Mouse (Mus musculus): Measurements from ENCODE around the gene Trpv5. TPM values are rescaled to one million over a fixed set of nuclear protein-coding genes. Genes with fewer than 3 reads are reported as not detected.

Trpv5 gene
- not detected in 2 replicates for polyA plus RNA-seq (2016; fragmentation: Nextera tagmentation; extraction: Ambion mirVana)

- H3K27me3 ChIP-seq = no peaks in the 10 kb centered on the region
- WGBS = 57% methylated on average over 1 of the region's 1 CpGs
- no peak for ATAC-seq (ENCODE audit: insufficient number of reproducible peaks, insufficient read depth, low FRiP score, low TSS enrichment, low read depth)
- H3K4me2 ChIP-seq = no peak within 1 kb of the TSS
- H3K27ac ChIP-seq = no peak within 1 kb of the TSS
- H3K36me3 ChIP-seq = no peaks in the 10 kb centered on the region
- no peak within 1 kb of the TSS for H3K4me3 ChIP-seq (replicated peaks)
- H3K9ac ChIP-seq (replicated peaks) = no peak within 1 kb of the TSS
- no peaks in the 10 kb centered on the region for H3K9me3 ChIP-seq
- no peaks in the 10 kb centered on the region for H3K4me1 ChIP-seq (replicated peaks)
Measured at GRCm38 (mm10) chr6:41680669-41681068, at the start of gene Trpv5. Gene Trpv5 (minus strand): TSS chr6:41680769.

- no peak overlapping the region for H3K4me2 ChIP-seq
- H3K36me3 ChIP-seq = no peaks in the 10 kb centered on the region
- H3K9ac ChIP-seq (replicated peaks) = no peak overlapping the region
- H3K27ac ChIP-seq = no peak overlapping the region
- no peak overlapping the region for H3K4me3 ChIP-seq (replicated peaks)
- ATAC-seq (ENCODE audit: insufficient number of reproducible peaks, insufficient read depth, low FRiP score, low TSS enrichment, low read depth) = no peak
- 68% methylated on average over 1 of the region's 1 CpGs for WGBS
- no peaks in the 10 kb centered on the region for H3K27me3 ChIP-seq
- no peaks in the 10 kb centered on the region for H3K9me3 ChIP-seq
- no peaks in the 10 kb centered on the region for H3K4me1 ChIP-seq (replicated peaks)
Measured at GRCm38 (mm10) chr6:41727989-41728609, 47.5 kb upstream of the Trpv5 start.

- no peaks in the 10 kb centered on the region for H3K9me3 ChIP-seq
- no peak for ATAC-seq (ENCODE audit: insufficient number of reproducible peaks, insufficient read depth, low FRiP score, low TSS enrichment, low read depth)
- no peak overlapping the region for H3K4me2 ChIP-seq
- no peak overlapping the region for H3K27ac ChIP-seq
- WGBS = 83% methylated on average over 2 of the region's 2 CpGs
- no peak overlapping the region for H3K4me3 ChIP-seq (replicated peaks)
- H3K9ac ChIP-seq (replicated peaks) = no peak overlapping the region
- H3K36me3 ChIP-seq = no peaks in the 10 kb centered on the region
- H3K4me1 ChIP-seq (replicated peaks) = no peaks in the 10 kb centered on the region
- no peaks in the 10 kb centered on the region for H3K27me3 ChIP-seq
Measured at GRCm38 (mm10) chr6:41721430-41721829, 40.9 kb upstream of the Trpv5 start.

- H3K4me1 ChIP-seq (replicated peaks) = no peaks in the 10 kb centered on the region
- H3K27ac ChIP-seq = no peak overlapping the region
- H3K4me2 ChIP-seq = no peak overlapping the region
- 77% methylated on average over 1 of the region's 1 CpGs for WGBS
- H3K9me3 ChIP-seq = no peaks in the 10 kb centered on the region
- no peak overlapping the region for H3K9ac ChIP-seq (replicated peaks)
- no peaks in the 10 kb centered on the region for H3K27me3 ChIP-seq
- no peak for ATAC-seq (ENCODE audit: insufficient number of reproducible peaks, insufficient read depth, low FRiP score, low TSS enrichment, low read depth)
- H3K36me3 ChIP-seq = no peaks in the 10 kb centered on the region
- no peak overlapping the region for H3K4me3 ChIP-seq (replicated peaks)
Measured at GRCm38 (mm10) chr6:41710281-41710680, 29.7 kb upstream of the Trpv5 start.

- no peak for ATAC-seq (ENCODE audit: insufficient number of reproducible peaks, insufficient read depth, low FRiP score, low TSS enrichment, low read depth)
- Histone ChIP-seq H3K27me3 (no peaks in the 10 kb centered on the region), H3K36me3 (no peaks in the 10 kb centered on the region), H3K4me2 (no peak overlapping the region), H3K4me3 (replicated peaks) (no peak overlapping the region), H3K9me3 (no peaks in the 10 kb centered on the region), H3K27ac (no peak overlapping the region), H3K9ac (replicated peaks) (no peak overlapping the region), H3K4me1 (replicated peaks) (no peaks in the 10 kb centered on the region)
- WGBS = 89% methylated on average over 7 of the region's 7 CpGs
Measured at GRCm38 (mm10) chr6:41706275-41706674, 25.7 kb upstream of the Trpv5 start.

GRCm38 (mm10) chr6:41704123-41704522, 23.6 kb upstream of the Trpv5 start, which contains the start of gene Kel:
Gene Kel (minus strand): TSS chr6:41704339.
- Histone ChIP-seq H3K4me1 (replicated peaks) (no peaks in the 10 kb centered on the region), H3K4me3 (replicated peaks) (no peak within 1 kb of the TSS), H3K9ac (replicated peaks) (no peak within 1 kb of the TSS), H3K4me2 (no peak within 1 kb of the TSS), H3K9me3 (no peaks in the 10 kb centered on the region), H3K27me3 (no peaks in the 10 kb centered on the region), H3K27ac (no peak within 1 kb of the TSS), H3K36me3 (no peaks in the 10 kb centered on the region)
- WGBS = 41% methylated on average over 1 of the region's 1 CpGs
- no peak for ATAC-seq (ENCODE audit: insufficient number of reproducible peaks, insufficient read depth, low FRiP score, low TSS enrichment, low read depth)

- H3K4me1 ChIP-seq (replicated peaks) = no peaks in the 10 kb centered on the region
- no peak overlapping the region for H3K27ac ChIP-seq
- H3K36me3 ChIP-seq = no peaks in the 10 kb centered on the region
- WGBS = 66% methylated on average over 2 of the region's 2 CpGs
- H3K4me3 ChIP-seq (replicated peaks) = no peak overlapping the region
- ATAC-seq (ENCODE audit: insufficient number of reproducible peaks, insufficient read depth, low FRiP score, low TSS enrichment, low read depth) = no peak
- H3K4me2 ChIP-seq = no peak overlapping the region
- H3K27me3 ChIP-seq = no peaks in the 10 kb centered on the region
- H3K9me3 ChIP-seq = no peaks in the 10 kb centered on the region
- no peak overlapping the region for H3K9ac ChIP-seq (replicated peaks)
Measured at GRCm38 (mm10) chr6:41702928-41703327, 22.4 kb upstream of the Trpv5 start.

- Histone ChIP-seq H3K4me3 (replicated peaks) (no peak overlapping the region), H3K4me2 (no peak overlapping the region), H3K27me3 (no peaks in the 10 kb centered on the region), H3K9ac (replicated peaks) (no peak overlapping the region), H3K27ac (no peak overlapping the region), H3K4me1 (replicated peaks) (no peaks in the 10 kb centered on the region), H3K36me3 (no peaks in the 10 kb centered on the region), H3K9me3 (no peaks in the 10 kb centered on the region)
- ATAC-seq (ENCODE audit: insufficient number of reproducible peaks, insufficient read depth, low FRiP score, low TSS enrichment, low read depth) = no peak
- 79% methylated on average over 1 of the region's 1 CpGs for WGBS
Measured at GRCm38 (mm10) chr6:41701245-41701644, 20.7 kb upstream of the Trpv5 start.

GRCm38 (mm10) chr6:41694407-41694806, 13.8 kb upstream of the Trpv5 start:
- no peak for ATAC-seq (ENCODE audit: insufficient number of reproducible peaks, insufficient read depth, low FRiP score, low TSS enrichment, low read depth)
- H3K9me3 ChIP-seq = no peaks in the 10 kb centered on the region
- no peaks in the 10 kb centered on the region for H3K4me1 ChIP-seq (replicated peaks)
- no peak overlapping the region for H3K9ac ChIP-seq (replicated peaks)
- no peak overlapping the region for H3K27ac ChIP-seq
- no peaks in the 10 kb centered on the region for H3K27me3 ChIP-seq
- no peaks in the 10 kb centered on the region for H3K36me3 ChIP-seq
- 84% methylated on average over 1 of the region's 1 CpGs for WGBS
- no peak overlapping the region for H3K4me3 ChIP-seq (replicated peaks)
- no peak overlapping the region for H3K4me2 ChIP-seq

GRCm38 (mm10) chr6:41692200-41692599, 11.6 kb upstream of the Trpv5 start:
- no peak overlapping the region for H3K27ac ChIP-seq
- H3K9me3 ChIP-seq = no peaks in the 10 kb centered on the region
- H3K9ac ChIP-seq (replicated peaks) = no peak overlapping the region
- no peaks in the 10 kb centered on the region for H3K36me3 ChIP-seq
- no peaks in the 10 kb centered on the region for H3K27me3 ChIP-seq
- H3K4me2 ChIP-seq = no peak overlapping the region
- no peak overlapping the region for H3K4me3 ChIP-seq (replicated peaks)
- ATAC-seq (ENCODE audit: insufficient number of reproducible peaks, insufficient read depth, low FRiP score, low TSS enrichment, low read depth) = no peak
- H3K4me1 ChIP-seq (replicated peaks) = no peaks in the 10 kb centered on the region

GRCm38 (mm10) chr6:41685596-41685995, 5.0 kb upstream of the Trpv5 start:
- 83% methylated on average over 3 of the region's 3 CpGs for WGBS

GRCm38 (mm10) chr6:41684911-41685310, 4.3 kb upstream of the Trpv5 start:
- no peak overlapping the region for H3K4me2 ChIP-seq
- no peak overlapping the region for H3K4me3 ChIP-seq (replicated peaks)
- H3K36me3 ChIP-seq = no peaks in the 10 kb centered on the region
- H3K27ac ChIP-seq = no peak overlapping the region
- 85% methylated on average over 5 of the region's 5 CpGs for WGBS
- no peak overlapping the region for H3K9ac ChIP-seq (replicated peaks)
- ATAC-seq (ENCODE audit: insufficient number of reproducible peaks, insufficient read depth, low FRiP score, low TSS enrichment, low read depth) = no peak
- no peaks in the 10 kb centered on the region for H3K9me3 ChIP-seq
- H3K27me3 ChIP-seq = no peaks in the 10 kb centered on the region
- H3K4me1 ChIP-seq (replicated peaks) = no peaks in the 10 kb centered on the region

More at GRCm38 (mm10) chr6:41685596-41685995, 5.0 kb upstream of the Trpv5 start:
- no peaks in the 10 kb centered on the region for H3K4me1 ChIP-seq (replicated peaks)
- no peak for ATAC-seq (ENCODE audit: insufficient number of reproducible peaks, insufficient read depth, low FRiP score, low TSS enrichment, low read depth)
- no peaks in the 10 kb centered on the region for H3K27me3 ChIP-seq
- H3K9me3 ChIP-seq = no peaks in the 10 kb centered on the region
- no peak overlapping the region for H3K9ac ChIP-seq (replicated peaks)
- H3K4me3 ChIP-seq (replicated peaks) = no peak overlapping the region
- H3K4me2 ChIP-seq = no peak overlapping the region
- no peak overlapping the region for H3K27ac ChIP-seq
- H3K36me3 ChIP-seq = no peaks in the 10 kb centered on the region
